Mouse (Mus musculus) embryonic fibroblast, embryonic 13.5 days (primary cell): ENCODE measurements around the gene Ankar. TPM values are rescaled to one million over a fixed set of nuclear protein-coding genes. Genes with fewer than 3 reads are reported as not detected.

Source experiments
- H3K27ac ChIP-seq: 2 replicates; pipeline ENCODE4 v1.5.1; 2012; ENCODE audit warnings: low read length, control low read depth, inconsistent platforms; ENCODE audit not compliant: insufficient read depth
- H3K4me1 ChIP-seq: 2 replicates; pipeline ENCODE4 v1.6.1; 2011; ENCODE audit warnings: low read length; ENCODE audit not compliant: control insufficient read depth, insufficient read depth
- H3K4me3 ChIP-seq: 2 replicates; pipeline ENCODE4 v1.5.1; 2011; ENCODE audit warnings: mild to moderate bottlenecking, control low read depth, low read length; ENCODE audit not compliant: insufficient read depth
- CTCF ChIP-seq: IDR thresholded peaks from 2 replicates; pipeline ENCODE4 v1.5.1; 2011; ENCODE audit warnings: mild to moderate bottlenecking, control low read depth, low read length, moderate library complexity, borderline replicate concordance; ENCODE audit not compliant: insufficient read depth
- POLR2A ChIP-seq: IDR thresholded peaks from 2 replicates; pipeline ENCODE4 v1.6.1; 2011; ENCODE audit warnings: low read depth, mild to moderate bottlenecking, control low read depth, low read length, moderate library complexity
- polyA plus RNA-seq: library from polyadenylated mRNA; stranded (reverse); fragments of >200 nt; gene quantifications from 2 replicates; pipeline ENCODE4 v1.2.4, GENCODE M21; 2011; ENCODE audit warnings: low read depth; ENCODE audit not compliant: missing spikeins, insufficient read length

Gene Ankar
- polyA plus RNA-seq, 1 experiment = not detected

GRCm38 (mm10) chr1:72609887-72610877 is 90.2 kb downstream of the Ankar start:
- TF ChIP-seq CTCF (no peak), POLR2A (no peak)
- no peak overlapping the region for H3K27ac ChIP-seq
- peaks cover 3% of the 10 kb centered on the region; the same call in 1 of the 2 replicates for H3K4me1 ChIP-seq
- H3K4me3 ChIP-seq = no peak overlapping the region

GRCm38 (mm10) chr1:72609129-72609528 is 91.2 kb downstream of the Ankar start:
- Histone ChIP-seq H3K27ac (no peak overlapping the region), H3K4me1 (peaks cover 3% of the 10 kb centered on the region; the same call in 1 of the 2 replicates), H3K4me3 (no peak overlapping the region)
- no peak for TF ChIP-seq CTCF
- no peak for TF ChIP-seq POLR2A

GRCm38 (mm10) chr1:72606186-72606673 is 94.1 kb downstream of the Ankar start:
- H3K27ac ChIP-seq = no peak overlapping the region
- H3K4me1 ChIP-seq = peaks cover 3% of the 10 kb centered on the region; the same call in 1 of the 2 replicates
- TF ChIP-seq POLR2A (no peak), CTCF (no peak)
- no peak overlapping the region for H3K4me3 ChIP-seq

- Histone ChIP-seq H3K4me1 (peaks cover 15% of the 10 kb centered on the region), H3K27ac (no peak overlapping the region), H3K4me3 (no peak overlapping the region)
- TF ChIP-seq CTCF (no peak), POLR2A (no peak)
Measured at GRCm38 (mm10) chr1:72602803-72603202, 97.6 kb downstream of the Ankar start.

GRCm38 (mm10) chr1:72602186-72602585 is 98.2 kb downstream of the Ankar start:
- peaks cover 15% of the 10 kb centered on the region for H3K4me1 ChIP-seq
- TF ChIP-seq CTCF = no peak
- TF ChIP-seq POLR2A = no peak
- H3K27ac ChIP-seq = no peak overlapping the region
- no peak overlapping the region for H3K4me3 ChIP-seq

GRCm38 (mm10) chr1:72601233-72601632 is 99.1 kb downstream of the Ankar start:
- TF ChIP-seq POLR2A (no peak), CTCF (no peak)
- Histone ChIP-seq H3K4me1 (peaks cover 15% of the 10 kb centered on the region), H3K4me3 (no peak overlapping the region), H3K27ac (no peak overlapping the region)

GRCm38 (mm10) chr1:72600778-72601177 is 99.6 kb downstream of the Ankar start:
- Histone ChIP-seq H3K4me3 (no peak overlapping the region), H3K4me1 (peaks cover 15% of the 10 kb centered on the region), H3K27ac (no peak overlapping the region)
- no peak for TF ChIP-seq POLR2A
- TF ChIP-seq CTCF = no peak

GRCm38 (mm10) chr1:72599146-72600101 is 101.0 kb downstream of the Ankar start:
- H3K27ac ChIP-seq = no peak overlapping the region
- TF ChIP-seq POLR2A (no peak), CTCF (no peak)
- H3K4me3 ChIP-seq = no peak overlapping the region

GRCm38 (mm10) chr1:72596231-72596630 is 104.1 kb downstream of the Ankar start:
- no peak for TF ChIP-seq POLR2A
- no peak for TF ChIP-seq CTCF
- Histone ChIP-seq H3K27ac (no peak overlapping the region), H3K4me1 (peaks cover 18% of the 10 kb centered on the region), H3K4me3 (no peak overlapping the region)

More at GRCm38 (mm10) chr1:72599146-72600101, 101.0 kb downstream of the Ankar start:
- peaks cover 15% of the 10 kb centered on the region for H3K4me1 ChIP-seq
